Mouse (Mus musculus): ENCODE results near the gene Dhx37.
"Not testable (repeated sequence)": the region's sequence is repeated elsewhere in the genome, so short reads cannot be mapped to it uniquely, and the experiment has no call there.

Gene Dhx37

GRCm38 (mm10) chr5:125391609-125392008 is 42.3 kb downstream of the Dhx37 start:
- DNase-seq (ENCODE audit: low read depth in 1 of 2, low spot score in 2 of 2): peak; percentile 54 to 69

GRCm38 (mm10) chr5:125390906-125391477 is 42.9 kb downstream of the Dhx37 start:
- DNase-seq (ENCODE audit: low read depth in 1 of 2, low spot score in 2 of 2): no peak

- peak; percentile 75 to 84 for DNase-seq (ENCODE audit: low read depth in 1 of 2, low spot score in 2 of 2)
These were observed 44.1 kb downstream of the Dhx37 start, which contains the start of gene Ubc for GRCm38 (mm10) chr5:125389579-125390441. TSS of gene Ubc (minus strand) at chr5:125390202.

GRCm38 (mm10) chr5:125389131-125389578 is 44.8 kb downstream of the Dhx37 start, which contains the start of gene Gm10382:
TSS of gene Gm10382 (plus strand) at chr5:125389322.
- DNase-seq (ENCODE audit: low read depth in 1 of 2, low spot score in 2 of 2): peak; percentile 68 to 90

- DNase-seq (ENCODE audit: low read depth in 1 of 2, low spot score in 2 of 2): no peak
These were observed 45.4 kb downstream of the Dhx37 start for GRCm38 (mm10) chr5:125388358-125389092.

- not testable (repeated sequence) for DNase-seq (ENCODE audit: low read depth in 1 of 2, low spot score in 2 of 2)
These were observed 46.6 kb downstream of the Dhx37 start for GRCm38 (mm10) chr5:125387295-125387694.

GRCm38 (mm10) chr5:125385215-125385940 is 48.5 kb downstream of the Dhx37 start:
- no peak for DNase-seq (ENCODE audit: low read depth in 1 of 2, low spot score in 2 of 2)

GRCm38 (mm10) chr5:125384512-125385214 is 49.3 kb downstream of the Dhx37 start:
- no peak for DNase-seq (ENCODE audit: low read depth in 1 of 2, low spot score in 2 of 2)

GRCm38 (mm10) chr5:125383637-125384420 is 50.1 kb downstream of the Dhx37 start:
- no peak for DNase-seq (ENCODE audit: low read depth in 1 of 2, low spot score in 2 of 2)

GRCm38 (mm10) chr5:125382673-125383558 is 51.0 kb downstream of the Dhx37 start:
- DNase-seq (ENCODE audit: low read depth in 1 of 2, low spot score in 2 of 2): no peak

- no peak for DNase-seq (ENCODE audit: low read depth in 1 of 2, low spot score in 2 of 2)
These were observed 51.8 kb downstream of the Dhx37 start for GRCm38 (mm10) chr5:125381954-125382672.

- no peak for DNase-seq (ENCODE audit: low read depth in 1 of 2, low spot score in 2 of 2)
These were observed 55.0 kb downstream of the Dhx37 start for GRCm38 (mm10) chr5:125378919-125379318.

- DNase-seq (ENCODE audit: low read depth in 1 of 2, low spot score in 2 of 2): no peak
These were observed 56.7 kb downstream of the Dhx37 start for GRCm38 (mm10) chr5:125377214-125377613.

- no peak for DNase-seq (ENCODE audit: low read depth in 1 of 2, low spot score in 2 of 2)
These were observed 58.0 kb downstream of the Dhx37 start for GRCm38 (mm10) chr5:125375871-125376270.

- DNase-seq (ENCODE audit: low read depth in 1 of 2, low spot score in 2 of 2): no peak
These were observed 61.9 kb downstream of the Dhx37 start for GRCm38 (mm10) chr5:125372027-125372426.

- no peak for DNase-seq (ENCODE audit: low read depth in 1 of 2, low spot score in 2 of 2)
These were observed 62.8 kb downstream of the Dhx37 start for GRCm38 (mm10) chr5:125370950-125371693.

GRCm38 (mm10) chr5:125368568-125368967 is 65.4 kb downstream of the Dhx37 start:
- DNase-seq (ENCODE audit: low read depth in 1 of 2, low spot score in 2 of 2): peak in 1 of 2 experiments; percentile 54

All from monocyte, adult 2 months (primary cell).